Mouse (Mus musculus): ENCODE results near the gene Cd2.

- TF ChIP-seq POLR2A (IDR thresholded peaks at IDR 0.05; ENCODE audit: control insufficient read depth in 1 of 2, insufficient read depth in 1 of 2, low read depth in 1 of 2, low read length in 2 of 2, poor library complexity in 1 of 2) (no peak), CTCF (IDR thresholded peaks at IDR 0.05 in 2 of 3, conservative IDR thresholded peaks at IDR 0.05 in 1 of 3; ENCODE audit: control insufficient read depth in 1 of 3, insufficient read depth in 1 of 3, low read depth in 2 of 3, low read length in 3 of 3, poor library complexity in 1 of 3, severe bottlenecking in 1 of 3) (no peak), ZKSCAN1 (IDR thresholded peaks at IDR 0.05; ENCODE audit: low read depth, low read length) (no peak), POLR2AphosphoS2 (IDR thresholded peaks at IDR 0.05; ENCODE audit: low read length) (no peak), EP300 (IDR thresholded peaks at IDR 0.05; ENCODE audit: low read depth in 1 of 2, low read length in 2 of 2) (no peak), POLR2AphosphoS5 (IDR thresholded peaks at IDR 0.05; ENCODE audit: borderline replicate concordance, low read depth, low read length) (no peak), ZMIZ1 (IDR thresholded peaks at IDR 0.05; ENCODE audit: low read depth, low read length) (no peak)
Observed at GRCm38 (mm10) chr3:101268361-101268760, 19.4 kb downstream of the Cd2 start.

All from MEL (cell line).